In genomic region chr10:71657525-71657924, GRCm38 (mm10) we compare ENCODE assay signal across 23 mouse cellular contexts.
DNase-seq lines count a peak whose midpoint lies in the region; ATAC-seq and TF ChIP-seq lines count a peak whose summit lies in the region.
"Had no signal": no experiment of that assay in that cellular context is flagged by ENCODE, and none has a peak within 500 bp of the region (broad histone marks: within the 10 kb centered on the region; RNA-seq: fewer than 3 reads in every experiment).

No protein-coding gene starts in this region.

- no peak for TF ChIP-seq POLR2A in brain, embryonic 14.5 days (IDR thresholded peaks at IDR 0.05; ENCODE audit: borderline replicate concordance, extremely low read depth, insufficient read depth, insufficient read length, poor library complexity, severe bottlenecking)

- H3K9ac ChIP-seq in forebrain, postnatal 0 days = no peak overlapping the region
- H3K9ac ChIP-seq in forebrain, embryonic 11.5 days (ENCODE audit: low read length) = no peak overlapping the region
- H3K9ac ChIP-seq in midbrain, embryonic 11.5 days (ENCODE audit: low read length) = no peak overlapping the region
- no peak overlapping the region for H3K9ac ChIP-seq in midbrain, embryonic 15.5 days

- ATAC-seq in forebrain, postnatal 0 days = peak; percentile 53
- ATAC-seq in forebrain, embryonic 11.5 days (replicated peaks; ENCODE audit: low FRiP score) = no peak
- peak; percentile 57 for ATAC-seq in midbrain, embryonic 11.5 days (ENCODE audit: low FRiP score)
- no peak for ATAC-seq in midbrain, embryonic 15.5 days (replicated peaks)
- ATAC-seq: activated CD4-positive, CD25-positive, alpha-beta regulatory T cell, adult 4 months; CD4-positive, CD25-positive, alpha-beta regulatory T cell, adult 4 months; Patski had no signal

- DNase-seq in forebrain, postnatal 0 days = no peak
- no peak for DNase-seq in forebrain, embryonic 11.5 days (ENCODE audit: low spot score)
- DNase-seq in heart, adult 11 months = peak; percentile 30
- no peak for DNase-seq in heart, postnatal 4 days
- DNase-seq in midbrain, embryonic 11.5 days (ENCODE audit: low spot score, missing footprints) = no peak
- peak; percentile 21 for DNase-seq in brain, embryonic 14.5 days (ENCODE audit: low read depth)
- no peak for DNase-seq in thymus, postnatal 14 days
- DNase-seq: adrenal gland, adult 2 months; adrenal gland, adult 8-10 months; adrenal gland, postnatal 10 days; adrenal gland, postnatal 14 days; adrenal gland, postnatal 25 days; adrenal gland, postnatal 36 days; B cell, adult 2 months; cerebellum, adult 11 months; cerebellum, adult 11-12 months; cerebellum, adult 18-20 months had no signal

- H3K27ac ChIP-seq in forebrain, postnatal 0 days (ENCODE audit: low read depth, low read length) = no peak overlapping the region
- no peak overlapping the region for H3K27ac ChIP-seq in forebrain, embryonic 11.5 days (ENCODE audit: low read depth, low read length)
- no peak overlapping the region for H3K27ac ChIP-seq in midbrain, embryonic 11.5 days (ENCODE audit: low read depth, low read length)
- H3K27ac ChIP-seq in midbrain, embryonic 15.5 days = no peak overlapping the region

- H3K4me2 ChIP-seq in forebrain, postnatal 0 days (ENCODE audit: low read depth) = no peak overlapping the region
- H3K4me2 ChIP-seq in forebrain, embryonic 11.5 days (ENCODE audit: low read depth, low read length, severe bottlenecking) = no peak overlapping the region
- H3K4me2 ChIP-seq in midbrain, embryonic 11.5 days = no peak overlapping the region
- H3K4me2 ChIP-seq in midbrain, embryonic 15.5 days = no peak overlapping the region

- no peak for TF ChIP-seq CTCF in forebrain, postnatal 0 days (IDR thresholded peaks at IDR 0.05; ENCODE audit: low read depth)
- TF ChIP-seq CTCF in brain, embryonic 14.5 days (IDR thresholded peaks at IDR 0.05; ENCODE audit: borderline replicate concordance, extremely low read depth, insufficient read depth, insufficient read length) = no peak

- WGBS in forebrain, postnatal 0 days = 53% methylated on average over 7 of the region's 7 CpGs
- 75% methylated on average over 7 of the region's 7 CpGs for WGBS in forebrain, embryonic 11.5 days
- WGBS in midbrain, embryonic 11.5 days = 73% methylated on average over 7 of the region's 7 CpGs
- 71% methylated on average over 7 of the region's 7 CpGs for WGBS in midbrain, embryonic 15.5 days

- no peaks in the 10 kb centered on the region for H3K4me1 ChIP-seq in forebrain, postnatal 0 days (ENCODE audit: insufficient read depth)
- H3K4me1 ChIP-seq in forebrain, embryonic 11.5 days (replicated peaks; ENCODE audit: control insufficient read depth, insufficient read depth, low read length) = no peaks in the 10 kb centered on the region
- no peaks in the 10 kb centered on the region for H3K4me1 ChIP-seq in midbrain, embryonic 11.5 days (ENCODE audit: control insufficient read depth, insufficient read depth, low read length)
- H3K4me1 ChIP-seq in midbrain, embryonic 15.5 days = no peaks in the 10 kb centered on the region

- H3K9me3 ChIP-seq in forebrain, postnatal 0 days (ENCODE audit: low read length) = no peaks in the 10 kb centered on the region
- H3K9me3 ChIP-seq in forebrain, embryonic 11.5 days (ENCODE audit: control insufficient read depth, low read length) = no peaks in the 10 kb centered on the region
- H3K9me3 ChIP-seq in midbrain, embryonic 11.5 days (ENCODE audit: control insufficient read depth, low read length) = no peaks in the 10 kb centered on the region
- no peaks in the 10 kb centered on the region for H3K9me3 ChIP-seq in midbrain, embryonic 15.5 days

- H3K27me3 ChIP-seq in forebrain, postnatal 0 days (ENCODE audit: insufficient read depth, low read length) = no peaks in the 10 kb centered on the region
- no peaks in the 10 kb centered on the region for H3K27me3 ChIP-seq in forebrain, embryonic 11.5 days (ENCODE audit: control insufficient read depth, insufficient read depth, low read length)
- no peaks in the 10 kb centered on the region for H3K27me3 ChIP-seq in midbrain, embryonic 11.5 days (ENCODE audit: control insufficient read depth, insufficient read depth, low read length)
- H3K27me3 ChIP-seq in midbrain, embryonic 15.5 days (replicated peaks) = no peaks in the 10 kb centered on the region
- H3K27me3 ChIP-seq: CH12.LX, Patski had no signal

- H3K36me3 ChIP-seq in forebrain, postnatal 0 days (ENCODE audit: insufficient read depth) = no peaks in the 10 kb centered on the region
- no peaks in the 10 kb centered on the region for H3K36me3 ChIP-seq in forebrain, embryonic 11.5 days (ENCODE audit: control insufficient read depth, insufficient read depth, low read length)
- no peaks in the 10 kb centered on the region for H3K36me3 ChIP-seq in midbrain, embryonic 11.5 days (ENCODE audit: control insufficient read depth, insufficient read depth, low read length)
- H3K36me3 ChIP-seq in midbrain, embryonic 15.5 days (replicated peaks) = no peaks in the 10 kb centered on the region
- H3K36me3 ChIP-seq: G1E had no signal

- H3K4me3 ChIP-seq in forebrain, postnatal 0 days (ENCODE audit: low read depth, low read length) = no peak overlapping the region
- H3K4me3 ChIP-seq in forebrain, embryonic 11.5 days (ENCODE audit: low read depth, low read length) = no peak overlapping the region
- H3K4me3 ChIP-seq in midbrain, embryonic 11.5 days (ENCODE audit: low read depth, low read length) = no peak overlapping the region
- no peak overlapping the region for H3K4me3 ChIP-seq in midbrain, embryonic 15.5 days

Comparison
In these comparisons a context has a peak if more than half of its experiments do, and no peak if none do; other contexts are left out.
1. ATAC-seq: peak in forebrain, postnatal 0 days (single experiment) and midbrain, embryonic 11.5 days (single experiment); none in forebrain, embryonic 11.5 days (single experiment) and midbrain, embryonic 15.5 days (single experiment).
2. DNase-seq: peak in heart, adult 11 months (single experiment) and brain, embryonic 14.5 days (single experiment); none in forebrain, postnatal 0 days (single experiment), forebrain, embryonic 11.5 days (single experiment), heart, postnatal 4 days (single experiment), midbrain, embryonic 11.5 days (single experiment) and thymus, postnatal 14 days (single experiment).